Mouse (Mus musculus) megakaryocyte-erythroid progenitor cell, adult 5 weeks (primary cell): ENCODE data around the gene Gm9999. TPM values are rescaled to one million over a fixed set of nuclear protein-coding genes. Genes with fewer than 3 reads are reported as not detected.

Experiments
- polyA plus RNA-seq: library from polyadenylated mRNA; stranded (reverse); fragments of >175 nt; gene quantifications from 2 replicates; pipeline ENCODE4 v1.2.3, GENCODE M21; 2012

Gene Gm9999
- not detected in 2 replicates for polyA plus RNA-seq

DNA sequence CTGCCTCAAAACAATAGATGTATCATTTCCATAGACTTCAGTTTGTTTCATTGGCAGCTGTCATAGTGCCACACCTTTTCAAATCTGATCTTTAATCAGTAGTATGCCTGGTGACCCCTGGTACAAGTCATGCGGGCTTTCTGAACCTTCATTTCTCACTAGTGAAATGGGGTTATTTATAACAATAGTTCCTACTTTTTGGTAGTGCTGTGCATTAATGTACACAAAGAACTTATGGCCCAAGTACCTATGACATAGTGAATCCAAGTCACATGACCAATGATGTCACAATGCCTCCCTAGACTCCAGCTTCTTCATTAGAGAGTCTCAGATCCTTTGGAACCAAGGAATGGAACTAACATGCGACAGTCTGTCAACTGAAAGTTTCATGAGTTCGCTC lies at the start of gene Gm9999:
Gene Gm9999 (plus strand): TSS at position 301 of the 400 bp plus-strand sequence.

GRCm38 (mm10) chr7:46957831-46958691 lies 25.3 kb upstream of the Gm9999 start, which contains the start of gene Uevld:
TSS of gene Uevld (minus strand) at chr7:46958527.

DNA sequence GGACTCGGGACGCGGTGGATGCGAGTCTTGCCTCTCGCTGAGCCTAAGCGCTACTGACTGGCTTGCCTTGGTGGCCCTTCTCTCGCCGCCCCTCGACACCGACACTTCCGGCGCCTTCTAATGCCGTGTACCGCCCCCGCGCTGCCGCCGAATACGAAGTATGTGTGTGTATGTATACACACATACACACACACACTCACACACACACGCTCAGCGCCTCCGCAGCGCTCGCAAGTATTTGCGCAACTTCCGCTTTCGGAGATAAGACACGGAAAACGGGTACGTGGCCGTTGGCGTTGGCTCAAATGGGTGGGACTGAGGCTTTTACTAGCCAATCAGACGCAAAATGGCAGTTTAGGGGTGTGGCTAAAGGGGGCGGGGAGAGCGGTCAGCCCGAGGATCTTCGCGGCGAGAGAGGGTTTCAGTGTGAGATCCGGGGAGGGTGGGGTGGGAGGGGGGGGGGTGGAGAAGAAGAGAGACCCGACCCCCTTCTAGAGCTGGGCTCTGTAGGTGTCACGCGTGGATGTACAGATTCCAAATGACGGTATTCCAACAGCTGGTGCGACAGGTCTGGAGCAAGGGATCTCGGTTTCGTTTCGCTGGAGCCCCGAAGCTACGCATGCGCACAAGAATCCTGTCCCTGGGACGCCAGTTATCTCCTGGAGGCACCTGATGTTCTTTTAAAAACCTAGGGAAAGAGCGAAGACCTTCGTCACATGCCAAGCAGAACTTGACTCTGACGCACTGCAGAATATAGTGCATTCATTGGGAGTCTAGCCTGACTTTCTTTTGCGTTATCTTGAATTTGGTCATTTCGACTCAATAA lies 25.0 kb downstream of the Gm9999 start, which contains the start of gene Spty2d1:
Gene Spty2d1 (minus strand): TSS at position 244 of the 826 bp plus-strand sequence.

Other genes starting within 250 kb of the Gm9999 start
- not detected in 2 replicates for gene Saa1, start 240.6 kb upstream of the Gm9999 start, polyA plus RNA-seq
- not detected in 2 replicates for gene Saa2, start 231.8 kb upstream of the Gm9999 start, polyA plus RNA-seq
- 5.2 and 5.6 TPM in 2 replicates for gene Hps5, start 187.5 kb upstream of the Gm9999 start, polyA plus RNA-seq
- gene Gtf2h1, start 187.5 kb upstream of the Gm9999 start, polyA plus RNA-seq = 55.0 and 56.6 TPM in 2 replicates
- 463 and 545 TPM in 2 replicates for gene Ldha, start 142.1 kb upstream of the Gm9999 start, polyA plus RNA-seq
- gene Ldhc, start 122.4 kb upstream of the Gm9999 start, polyA plus RNA-seq = 0.10 TPM in 1 of 2 replicates, not detected in the other
- 55.0 and 55.2 TPM in 2 replicates for gene Tsg101, start 63.6 kb upstream of the Gm9999 start, polyA plus RNA-seq
- 0.19 and 0.26 TPM in 2 replicates for gene Uevld, start 25.1 kb upstream of the Gm9999 start, polyA plus RNA-seq
- 14.9 and 18.2 TPM in 2 replicates for gene Spty2d1, start 24.8 kb downstream of the Gm9999 start, polyA plus RNA-seq
- 5.8 and 7.9 TPM in 2 replicates for gene Tmem86a, start 67.0 kb downstream of the Gm9999 start, polyA plus RNA-seq
- gene Ptpn5, start 150.1 kb downstream of the Gm9999 start, polyA plus RNA-seq = 0.03 TPM in 1 of 2 replicates, not detected in the other
- not detected in 2 replicates for gene Mrgpra6, start 221.3 kb downstream of the Gm9999 start, polyA plus RNA-seq